Mouse (Mus musculus): ENCODE measurements around the gene Med6.

GRCm38 (mm10) chr12:81615807-81616206 is 21.0 kb upstream of the Med6 start:
- TF ChIP-seq CTCF (conservative IDR thresholded peaks at IDR 0.05; ENCODE audit: low read length) (no peak), NANOG (IDR thresholded peaks at IDR 0.05; ENCODE audit: borderline replicate concordance, low read length) (no peak)
